Mouse (Mus musculus) CH12.LX (cell line): Measurements from ENCODE around the gene H3f3b. TPM values are rescaled to one million over a fixed set of nuclear protein-coding genes. Genes with fewer than 3 reads are reported as not detected.

Source experiments
- DNase-seq: peaks from one replicate; pipeline ENCODE4 v3.0.0-alpha.2; 2013; ENCODE audit errors: extremely low read depth
- H3K27ac ChIP-seq: 2 replicates; pipeline ENCODE4 v1.5.1; 2012; ENCODE audit warnings: low read depth, mild to moderate bottlenecking, control low read depth, moderate library complexity; ENCODE audit not compliant: insufficient read depth
- H3K27me3 ChIP-seq: replicated peaks from 2 replicates; pipeline ENCODE3; 2012; ENCODE audit warnings: inconsistent platforms
- H3K36me3 ChIP-seq, 2 experiments: replicated peaks in 1 of 2; 2 replicates each; pipeline versions ENCODE3 to v1.6.1; 2012; ENCODE audit warnings: inconsistent platforms in 1 of 2, low read length in 1 of 2, mild to moderate bottlenecking in 1 of 2, mixed read lengths in 1 of 2, moderate library complexity in 1 of 2; ENCODE audit not compliant: control insufficient read depth in 1 of 2, insufficient read depth in 1 of 2
- H3K4me1 ChIP-seq, 2 experiments: 2 replicates each; pipeline ENCODE4 v1.6.1; 2012; ENCODE audit warnings: inconsistent platforms in 1 of 2, moderate library complexity in 1 of 2; ENCODE audit not compliant: insufficient read depth in 2 of 2, control insufficient read depth in 1 of 2
- H3K4me2 ChIP-seq: 2 replicates; pipeline ENCODE4 v1.6.1; 2012; ENCODE audit warnings: low read depth, mild to moderate bottlenecking, control low read depth; ENCODE audit not compliant: poor library complexity, insufficient read depth, severe bottlenecking
- H3K4me3 ChIP-seq, 3 experiments: fragments of 150-350 bp in 1 of 3; sonication (generic) in 1 of 3; replicated peaks in 1 of 3; 2 replicates each; pipeline versions ENCODE3 to v1.5.1; 2011 to 2012; ENCODE audit warnings: low read depth in 2 of 3, low read length in 2 of 3, mild to moderate bottlenecking in 2 of 3, moderate library complexity in 2 of 3, control low read depth in 1 of 3, improper control_type of control experiment in 1 of 3, inconsistent platforms in 1 of 3, mixed read lengths in 1 of 3; ENCODE audit not compliant: poor library complexity in 1 of 3
- H3K79me2 ChIP-seq: replicated peaks from 2 replicates; pipeline ENCODE4 v1.6.1; 2012; ENCODE audit warnings: mild to moderate bottlenecking, moderate library complexity; ENCODE audit not compliant: control insufficient read depth, poor library complexity, insufficient read depth, severe bottlenecking; ENCODE audit errors: extremely low read depth
- H3K9ac ChIP-seq: 2 replicates; pipeline ENCODE4 v1.6.1; 2012; ENCODE audit warnings: low read depth, mild to moderate bottlenecking, control low read depth, moderate library complexity; ENCODE audit not compliant: insufficient read depth
- H3K9me3 ChIP-seq: replicated peaks from 2 replicates; pipeline ENCODE3; 2012; ENCODE audit warnings: low read length, inconsistent platforms, mixed read lengths
- BHLHE40 ChIP-seq: IDR thresholded peaks from 2 replicates; pipeline ENCODE4 v1.6.1; 2011; ENCODE audit warnings: mild to moderate bottlenecking, low read depth, low read length, improper control_type of control experiment
- CHD1 ChIP-seq: IDR thresholded peaks from 2 replicates; pipeline ENCODE4 v1.6.1; 2012; ENCODE audit warnings: low read depth, low read length, improper control_type of control experiment, inconsistent platforms
- CTCF ChIP-seq, 2 experiments: IDR thresholded peaks in 1 of 2; conservative IDR thresholded peaks in 1 of 2; 2 replicates each; pipeline ENCODE4 v1.5.1; 2011 to 2012; ENCODE audit warnings: low read depth in 2 of 2, low read length in 2 of 2, improper control_type of control experiment in 1 of 2, inconsistent platforms in 1 of 2, mild to moderate bottlenecking in 1 of 2, moderate library complexity in 1 of 2
- ELF1 ChIP-seq: IDR thresholded peaks from 2 replicates; pipeline ENCODE4 v1.6.1; 2014; ENCODE audit warnings: low read depth, mild to moderate bottlenecking, inconsistent platforms, low read length, improper control_type of control experiment
- IRF4 ChIP-seq: IDR thresholded peaks from 2 replicates; pipeline ENCODE4 v1.6.1; 2014; ENCODE audit warnings: low read depth, mild to moderate bottlenecking, inconsistent platforms, low read length, improper control_type of control experiment
- KAT2A ChIP-seq: IDR thresholded peaks from 2 replicates; pipeline ENCODE4 v1.6.1; 2012; ENCODE audit warnings: low read length, improper control_type of control experiment, inconsistent platforms; ENCODE audit not compliant: insufficient replicate concordance
- MAZ ChIP-seq: IDR thresholded peaks from 2 replicates; pipeline ENCODE4 v1.6.1; 2012; ENCODE audit warnings: low read depth, mild to moderate bottlenecking, inconsistent platforms, low read length, improper control_type of control experiment, moderate library complexity
- MXI1 ChIP-seq: IDR thresholded peaks from 2 replicates; pipeline ENCODE4 v1.6.1; 2011; ENCODE audit warnings: mild to moderate bottlenecking, low read depth, low read length, improper control_type of control experiment
- MYC ChIP-seq: IDR thresholded peaks from 2 replicates; pipeline ENCODE4 v1.6.1; 2011; ENCODE audit warnings: low read depth, mild to moderate bottlenecking, improper control_type of control experiment, low read length
- NRF1 ChIP-seq: IDR thresholded peaks from 2 replicates; pipeline ENCODE4 v1.6.1; 2014; ENCODE audit warnings: low read depth, mild to moderate bottlenecking, inconsistent platforms, low read length, improper control_type of control experiment, moderate library complexity
- RAD21 ChIP-seq: IDR thresholded peaks from 2 replicates; pipeline ENCODE4 v1.6.1; 2011; ENCODE audit warnings: low read depth, mild to moderate bottlenecking, low read length, improper control_type of control experiment, moderate library complexity
- TCF12 ChIP-seq: IDR thresholded peaks from 2 replicates; pipeline ENCODE4 v1.6.1; 2014; ENCODE audit warnings: low read depth, mild to moderate bottlenecking, inconsistent platforms, low read length, improper control_type of control experiment
- UBTF ChIP-seq: IDR thresholded peaks from 2 replicates; pipeline ENCODE4 v1.6.1; 2012; ENCODE audit warnings: low read depth, mild to moderate bottlenecking, inconsistent platforms, low read length, improper control_type of control experiment, moderate library complexity
- USF1 ChIP-seq: IDR thresholded peaks from 2 replicates; pipeline ENCODE4 v1.6.1; 2014; ENCODE audit warnings: low read depth, mild to moderate bottlenecking, inconsistent platforms, low read length, improper control_type of control experiment
- ZKSCAN1 ChIP-seq: IDR thresholded peaks from 2 replicates; pipeline ENCODE4 v1.6.1; 2012; ENCODE audit warnings: low read depth, inconsistent platforms, low read length, improper control_type of control experiment, borderline replicate concordance
- ZMIZ1 ChIP-seq: IDR thresholded peaks from 2 replicates; pipeline ENCODE4 v1.6.1; 2012; ENCODE audit warnings: low read depth, mild to moderate bottlenecking, inconsistent platforms, low read length, improper control_type of control experiment
- dilution Hi-C: fragments of 300-500 bp; cut with MboI; formaldehyde crosslinking; loops from 2 replicates; pipeline ENCODE4 v1.14.3; 2020; ENCODE audit warnings: low sequenced_read_pairs; ENCODE audit not compliant: extremely low pct_unique_long_range_greater_than_20kb, extremely low pct_ligation_motif_present
- in situ Hi-C: fragments of 300-500 bp; cut with MboI; formaldehyde crosslinking; loops from 3 replicates; pipeline ENCODE4 v1.14.3; 2019; ENCODE audit warnings: low sequenced_read_pairs, low pct_ligation_motif_present, low pct_unique_long_range_greater_than_20kb, mixed read lengths
- polyA plus RNA-seq: library from polyadenylated mRNA; unstranded; fragments of >175 nt; gene quantifications from 2 replicates; pipeline ENCODE4 v1.2.1, GENCODE M21; 2012; ENCODE audit warnings: low read depth; ENCODE audit not compliant: insufficient read length
- total RNA-seq, 2 experiments: library from RNA; depleted of rRNA; stranded (reverse); fragments of 300-350 nt in 1 of 2; fragments of >200 nt in 1 of 2; gene quantifications; 2 replicates each; pipeline ENCODE4 v1.2.3; 2012 to 2014

The H3f3b gene
- total and polyA plus RNA-seq, 3 experiments, result 340 to 889 (median 567) TPM

DNA sequence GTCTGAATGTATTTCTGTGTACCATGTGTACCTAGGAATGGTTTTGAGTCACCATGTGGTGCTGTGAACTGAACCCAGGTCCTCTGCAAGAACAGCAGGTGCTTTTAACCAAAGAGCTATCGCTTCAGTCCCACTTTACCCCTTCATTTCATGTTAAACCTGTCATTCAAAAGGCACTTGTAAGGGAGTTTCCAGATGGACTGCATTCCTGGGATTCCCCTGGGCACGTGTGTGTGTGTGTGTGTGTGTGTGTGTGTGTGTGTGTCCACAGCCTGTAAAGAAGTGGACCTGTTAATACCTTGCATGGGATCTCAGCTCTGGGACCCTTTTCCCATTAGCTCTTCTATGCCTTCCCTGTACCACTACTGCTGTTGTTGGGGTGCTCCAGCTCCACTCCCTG lies 21.8 kb upstream of the H3f3b start:
- no peak for DNase-seq
- Histone ChIP-seq H3K79me2 (no peaks in the 10 kb centered on the region), H3K4me3 (no peak overlapping the region), H3K27ac (no peak overlapping the region), H3K36me3 (peaks cover 91 to 95% of the 10 kb centered on the region in 2 experiments), H3K9me3 (peaks cover 6% of the 10 kb centered on the region), H3K4me2 (no peak overlapping the region), H3K27me3 (no peaks in the 10 kb centered on the region), H3K9ac (no peak overlapping the region), H3K4me1 (peaks cover 3 to 12% of the 10 kb centered on the region in 2 experiments; a peak in 2 of 4 replicates)
- in situ Hi-C loops, result no loop called here
- dilution Hi-C loops, result no loop called here
- TF ChIP-seq MXI1 (no peak), CHD1 (no peak), KAT2A (no peak), RAD21 (no peak), ELF1 (no peak), CTCF (conservative IDR thresholded peaks at IDR 0.05 in 1 of 2, IDR thresholded peaks at IDR 0.05 in 1 of 2; ENCODE audit: low read depth in 2 of 2, low read length in 2 of 2) (no peak), ZMIZ1 (no peak), NRF1 (no peak), MAZ (no peak), MYC (no peak), USF1 (no peak), BHLHE40 (no peak), TCF12 (no peak), UBTF (no peak), IRF4 (no peak)

DNA sequence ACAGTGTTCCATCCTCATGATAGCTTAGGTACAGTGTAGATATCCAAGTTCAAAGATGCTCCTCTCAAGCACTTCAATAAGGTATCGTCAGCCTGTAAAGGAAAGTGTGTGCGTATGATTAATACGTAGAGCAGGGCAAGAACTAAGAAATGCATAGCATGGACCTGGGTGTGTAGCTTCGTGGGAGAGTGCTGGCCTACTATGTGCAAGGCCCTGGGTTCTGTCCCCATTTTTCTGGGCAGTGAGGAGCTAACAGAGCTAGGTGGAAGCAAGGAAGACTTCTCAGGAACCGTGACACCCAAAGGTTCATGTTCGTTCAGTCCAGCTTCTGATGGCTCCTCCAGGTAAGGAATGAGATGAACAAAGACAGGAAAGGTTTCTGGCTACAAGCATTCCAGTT lies 17.4 kb upstream of the H3f3b start:
- in situ Hi-C loops, result no loop called here
- H3K79me2 ChIP-seq, result peaks cover 15% of the 10 kb centered on the region
- peaks cover 13% of the 10 kb centered on the region for H3K9me3 ChIP-seq
- no peaks in the 10 kb centered on the region for H3K27me3 ChIP-seq
- H3K4me3 ChIP-seq, result no peak overlapping the region
- no peak overlapping the region for H3K27ac ChIP-seq
- H3K9ac ChIP-seq, result no peak overlapping the region
- peaks cover 68 to 88% of the 10 kb centered on the region in 2 experiments for H3K36me3 ChIP-seq
- no peak overlapping the region for H3K4me2 ChIP-seq
- no peak for TF ChIP-seq CTCF (conservative IDR thresholded peaks at IDR 0.05 in 1 of 2, IDR thresholded peaks at IDR 0.05 in 1 of 2; ENCODE audit: low read depth in 2 of 2, low read length in 2 of 2)
- TF ChIP-seq ZKSCAN1, result peak; percentile 57
- TF ChIP-seq, all 38 proteins: peak for 1
- dilution Hi-C loops, result no loop called here
- H3K4me1 ChIP-seq, result peaks cover 0 to 4% of the 10 kb centered on the region in 2 experiments; a peak in 1 of 4 replicates
- no peak for DNase-seq
